ENCODE assay signal across 16 mouse cellular contexts in genomic region chr3:42342806-42343205, GRCm38 (mm10).
DNase-seq lines count a peak whose midpoint lies in the region; ATAC-seq and TF ChIP-seq lines count a peak whose summit lies in the region.
"Had no signal": no experiment of that assay in that cellular context is flagged by ENCODE, and none has a peak within 500 bp of the region (broad histone marks: within the 10 kb centered on the region; RNA-seq: fewer than 3 reads in every experiment).

No protein-coding gene starts in this region.

- 72% methylated on average over 2 of the region's 2 CpGs for whole genome bisulfite sequencing in midbrain, embryonic 12.5 days
- WGBS in midbrain, embryonic 13.5 days = 65% methylated on average over 2 of the region's 2 CpGs

- H3K36me3 ChIP-seq in midbrain, embryonic 12.5 days = no peaks in the 10 kb centered on the region
- no peaks in the 10 kb centered on the region for H3K36me3 ChIP-seq in midbrain, embryonic 13.5 days
- H3K36me3 ChIP-seq: stomach, embryonic 15.5 days had no signal

- H3K4me3 ChIP-seq in midbrain, embryonic 12.5 days = no peak overlapping the region
- no peak overlapping the region for H3K4me3 ChIP-seq in midbrain, embryonic 13.5 days (replicated peaks)
- H3K4me3 ChIP-seq in layer of hippocampus, adult 2 months = no peak overlapping the region
- H3K4me3 ChIP-seq: stomach, embryonic 15.5 days had no signal

- H3K4me2 ChIP-seq in midbrain, embryonic 12.5 days (replicated peaks) = no peak overlapping the region
- H3K4me2 ChIP-seq in midbrain, embryonic 13.5 days (replicated peaks) = no peak overlapping the region
- H3K4me2 ChIP-seq: stomach, embryonic 15.5 days had no signal

- no peaks in the 10 kb centered on the region for H3K9me3 ChIP-seq in midbrain, embryonic 12.5 days
- no peaks in the 10 kb centered on the region for H3K9me3 ChIP-seq in midbrain, embryonic 13.5 days
- H3K9me3 ChIP-seq: stomach, embryonic 15.5 days had no signal

- H3K9ac ChIP-seq in midbrain, embryonic 12.5 days (replicated peaks) = no peak overlapping the region
- H3K9ac ChIP-seq in midbrain, embryonic 13.5 days (replicated peaks) = no peak overlapping the region
- H3K9ac ChIP-seq: stomach, embryonic 15.5 days had no signal

- no peaks in the 10 kb centered on the region for H3K4me1 ChIP-seq in midbrain, embryonic 12.5 days
- H3K4me1 ChIP-seq in midbrain, embryonic 13.5 days (replicated peaks) = no peaks in the 10 kb centered on the region
- H3K4me1 ChIP-seq: stomach, embryonic 15.5 days had no signal

- peak; percentile 81 for ATAC-seq in frontal cortex, adult (ENCODE audit: low TSS enrichment)
- ATAC-seq in midbrain, embryonic 12.5 days (ENCODE audit: low FRiP score, low read depth) = peak; percentile 52; the same call in 1 of the 2 replicates
- no peak for ATAC-seq in midbrain, embryonic 13.5 days
- ATAC-seq: hindbrain, embryonic 16.5 days had no signal

- H3K27me3 ChIP-seq in midbrain, embryonic 12.5 days = no peaks in the 10 kb centered on the region
- H3K27me3 ChIP-seq in midbrain, embryonic 13.5 days = no peaks in the 10 kb centered on the region
- H3K27me3 ChIP-seq: stomach, embryonic 15.5 days had no signal

- DNase-seq in frontal cortex, postnatal 25 days (ENCODE audit: low spot score in 2 of 2) = no peak
- DNase-seq in layer of hippocampus, adult 2 months (ENCODE audit: low spot score in 2 of 2) = peak; percentile 12 to 19
- DNase-seq in telencephalon, adult 2 months (ENCODE audit: low read depth, low spot score) = peak; percentile 22
- DNase-seq in cerebellum, postnatal 10 days = no peak
- no peak for DNase-seq in thymus, postnatal 10 days (ENCODE audit: low spot score in 2 of 2)
- DNase-seq: adrenal gland, postnatal 25 days; heart, adult 11 months; kidney, adult 8-10 months; lung, adult 18-20 months; thymus, postnatal 25 days had no signal

- no peak for TF ChIP-seq CTCF in layer of hippocampus, adult 2 months (conservative IDR thresholded peaks at IDR 0.05)

- no peak overlapping the region for H3K27ac ChIP-seq in midbrain, embryonic 12.5 days (replicated peaks)
- H3K27ac ChIP-seq in midbrain, embryonic 13.5 days = no peak overlapping the region
- H3K27ac ChIP-seq in layer of hippocampus, adult 2 months = no peak overlapping the region
- H3K27ac ChIP-seq: macrophage; stomach, embryonic 15.5 days had no signal

Comparison
In these comparisons a context has a peak if more than half of its experiments do, and no peak if none do; other contexts are left out.
1. DNase-seq: peak in layer of hippocampus, adult 2 months (2 of 2) and telencephalon, adult 2 months (single experiment); none in frontal cortex, postnatal 25 days (0 of 2), cerebellum, postnatal 10 days (0 of 2) and thymus, postnatal 10 days (0 of 2).